Mouse (Mus musculus) activated CD4-positive, CD25-positive, alpha-beta regulatory T cell (primary cell): ENCODE data around the gene Atl1. TPM values are rescaled to one million over a fixed set of nuclear protein-coding genes. Genes with fewer than 3 reads are reported as not detected.

Source experiments
- polyA plus RNA-seq, 2 experiments: library from polyadenylated mRNA; unstranded; fragments of 100-300 nt; shearing (Covaris generic); gene quantifications; one replicate each; pipeline ENCODE4 v1.2.1; 2017

Atl1 gene
- 1 to 10 TPM in 1 of 2 experiments, under 1 TPM in 1; 0.54 to 1.5 TPM for polyA plus RNA-seq

GRCm38 (mm10) chr12:69892371-69893251 is at the start of gene Atl1, which contains the start of gene Map4k5:
TSS of gene Atl1 (plus strand) at chr12:69892614.
TSS of gene Map4k5 (minus strand) at chr12:69893200.

GRCm38 (mm10) chr12:69986786-69987497 is 94.5 kb downstream of the Atl1 start, which contains the start of gene Sav1:
TSS of gene Sav1 (minus strand) at chr12:69987002.

Other genes with a start within 250 kb of the Atl1 start
- gene Sos2, start 210.8 kb upstream of the Atl1 start, polyA plus RNA-seq, result 10 to 100 TPM; 18.8 to 21.5 TPM
- gene L2hgdh, start 167.7 kb upstream of the Atl1 start, polyA plus RNA-seq, result 1 to 10 TPM; 3.3 to 6.9 TPM
- gene Atp5s, start 167.7 kb upstream of the Atl1 start, polyA plus RNA-seq, result 10 to 100 TPM in 1 of 2 experiments, 1 to 10 TPM in 1; 9.1 to 14.3 TPM
- not detected for gene Cdkl1, start 101.3 kb upstream of the Atl1 start, polyA plus RNA-seq
- gene Map4k5, start 586 bp downstream of the Atl1 start, polyA plus RNA-seq, result 1 to 10 TPM; 7.7 to 8.8 TPM
- 1 to 10 TPM; 6.6 to 8.0 TPM for gene Sav1, start 94.4 kb downstream of the Atl1 start, polyA plus RNA-seq
- gene Nin, start 221.1 kb downstream of the Atl1 start, polyA plus RNA-seq, result 10 to 100 TPM; 24.8 to 40.0 TPM